Mouse (Mus musculus) hindbrain, postnatal 0 days (tissue): ENCODE results near the gene Manf. TPM values are rescaled to one million over a fixed set of nuclear protein-coding genes. Genes with fewer than 3 reads are reported as not detected.

Experiments
- ATAC-seq: fragments of 200-750 bp; cut with Nextera tagmentation; 2 replicates; pipeline ENCODE4 v1.8.0; 2017; ENCODE audit warnings: mild to moderate bottlenecking, moderate TSS enrichment, moderate library complexity
- DNase-seq: peaks from one replicate; pipeline ENCODE4 v3.0.0-alpha.2; 2015; ENCODE audit warnings: low spot score
- H3K27ac ChIP-seq: fragments of 300-500 bp; sonication (generic); 2 replicates; pipeline ENCODE4 v1.5.1; 2014; ENCODE audit warnings: mild to moderate bottlenecking
- H3K27me3 ChIP-seq: fragments of 300-500 bp; sonication (generic); 2 replicates; pipeline ENCODE4 v1.6.1; 2014; ENCODE audit warnings: low read length, mixed read lengths; ENCODE audit not compliant: insufficient read depth
- H3K36me3 ChIP-seq: fragments of 300-500 bp; sonication (generic); 2 replicates; pipeline ENCODE4 v1.6.1; 2014; ENCODE audit warnings: low read length, mixed read lengths; ENCODE audit not compliant: insufficient read depth
- H3K4me1 ChIP-seq: fragments of 300-500 bp; sonication (generic); 2 replicates; pipeline ENCODE4 v1.6.1; 2014; ENCODE audit warnings: antibody characterized with exemption, low read length, mixed read lengths; ENCODE audit not compliant: insufficient read depth
- H3K4me2 ChIP-seq: fragments of 300-500 bp; sonication (generic); 2 replicates; pipeline ENCODE4 v1.6.1; 2014; ENCODE audit warnings: low read depth, mild to moderate bottlenecking, low read length, moderate library complexity, mixed read lengths
- H3K4me3 ChIP-seq: fragments of 300-500 bp; sonication (generic); 2 replicates; pipeline ENCODE4 v1.5.1; 2014; ENCODE audit warnings: low read length
- H3K9ac ChIP-seq: fragments of 300-500 bp; sonication (generic); replicated peaks from 2 replicates; pipeline ENCODE4 v1.6.1; 2014; ENCODE audit warnings: mild to moderate bottlenecking, low read length, moderate library complexity, mixed read lengths
- H3K9me3 ChIP-seq: fragments of 300-500 bp; sonication (generic); 2 replicates; pipeline ENCODE4 v1.6.1; 2016; ENCODE audit warnings: low read length, mixed read lengths
- CTCF ChIP-seq: IDR thresholded peaks from 2 replicates; pipeline ENCODE4 v1.5.1; 2016; ENCODE audit warnings: antibody characterized with exemption, control low read depth, low read depth
- WGBS: fragments of 180-500 bp; shearing (Covaris S2); extraction: QIAGEN DNeasy Blood & Tissue Kit; methylation state at CpG from one replicate; pipeline ENCODE4 v1.1.7; 2014; 5-methylcytosine and 5-hydroxymethylcytosine counted together
- polyA plus RNA-seq: library from polyadenylated mRNA; unstranded; fragments of >200 nt; fragmentation: Nextera tagmentation; extraction: Ambion mirVana; gene quantifications from 2 replicates; pipeline ENCODE4 v1.2.1, GENCODE M21; 2015
- total RNA-seq: library from RNA; depleted of rRNA; stranded (reverse); fragments of >200 nt; gene quantifications from 2 replicates; pipeline ENCODE4 v1.2.3, GENCODE M21; 2014; rRNA removed

Gene Manf
- total and polyA plus RNA-seq, 2 experiments from 2014 or later = 29.7 to 119 TPM

DNA sequence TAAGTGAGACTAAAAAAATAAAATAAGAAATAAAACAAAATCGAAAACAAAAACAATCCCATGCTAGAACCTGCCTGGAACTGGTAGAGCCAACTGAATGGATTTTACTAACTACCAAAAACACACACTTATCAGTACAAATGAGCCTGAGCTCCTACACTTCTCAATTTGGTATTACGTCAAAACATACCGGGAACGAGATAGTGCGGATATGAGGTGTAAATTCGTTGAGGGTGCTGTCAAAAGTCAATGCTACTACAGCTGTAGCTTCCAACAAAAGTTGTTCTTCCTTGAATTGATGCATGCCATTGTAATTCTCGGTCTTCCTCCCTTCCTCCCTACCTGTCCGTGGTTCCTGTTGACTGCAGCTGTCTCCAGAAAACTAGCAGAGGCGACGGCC lies 102.4 kb downstream of the Manf start:
- H3K4me2 ChIP-seq = peak overlapping the region; percentile 86
- no peaks in the 10 kb centered on the region for H3K36me3 ChIP-seq
- peak overlapping the region; percentile 98 for H3K9ac ChIP-seq
- no peak for ATAC-seq
- H3K4me1 ChIP-seq = no peaks in the 10 kb centered on the region; the same call in 1 of the 2 replicates
- H3K27ac ChIP-seq = peak overlapping the region; percentile 93
- 11% methylated on average over 10 of the region's 10 CpGs for WGBS
- no peak for TF ChIP-seq CTCF
- H3K9me3 ChIP-seq = no peaks in the 10 kb centered on the region
- DNase-seq = no peak
- no peaks in the 10 kb centered on the region for H3K27me3 ChIP-seq
- peak overlapping the region; percentile 100 for H3K4me3 ChIP-seq

DNA sequence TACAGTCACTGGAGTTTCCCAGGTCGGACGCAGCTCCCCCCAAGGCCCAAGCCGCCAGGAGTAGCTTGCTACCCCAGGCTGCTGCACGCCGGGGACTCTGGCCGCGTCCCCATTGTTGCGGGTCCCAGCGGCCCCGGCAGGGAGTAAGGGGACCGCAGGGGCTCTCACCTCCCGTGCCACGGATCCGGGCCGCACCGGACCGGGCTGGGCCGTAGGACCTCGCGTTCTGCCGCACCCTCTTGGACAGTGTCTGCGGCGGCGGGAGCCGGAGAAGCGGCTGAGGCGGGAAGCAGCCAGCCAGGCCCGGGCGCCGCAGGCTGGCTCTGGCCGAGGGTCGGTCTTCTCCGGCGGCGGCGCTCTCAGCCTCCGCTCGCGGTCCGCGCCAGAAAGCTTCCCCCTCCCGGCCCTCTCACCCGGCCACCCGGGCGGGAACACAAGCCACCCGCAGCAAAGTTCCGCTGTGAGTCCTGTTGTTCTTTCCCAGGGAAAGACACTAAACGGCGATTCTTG lies 102.9 kb downstream of the Manf start, which contains the start of gene Rad54l2:
Gene Rad54l2 (minus strand): TSS at position 383 of the 510 bp plus-strand sequence.
- no peaks in the 10 kb centered on the region; the same call in 1 of the 2 replicates for H3K4me1 ChIP-seq
- TF ChIP-seq CTCF = no peak; the same call in 1 of the 2 replicates
- peak within 1 kb of the TSS; percentile 100 for H3K4me3 ChIP-seq
- DNase-seq (peak; percentile 91), ATAC-seq (peak; percentile 92)
- H3K27me3 ChIP-seq = no peaks in the 10 kb centered on the region
- H3K27ac ChIP-seq = peak within 1 kb of the TSS; percentile 93
- no peaks in the 10 kb centered on the region for H3K9me3 ChIP-seq
- H3K9ac ChIP-seq = peak within 1 kb of the TSS; percentile 98
- under 1% methylated on average over 32 of the region's 49 CpGs for WGBS
- no peaks in the 10 kb centered on the region for H3K36me3 ChIP-seq
- peak within 1 kb of the TSS; percentile 86 for H3K4me2 ChIP-seq

Other genes starting within 250 kb of the Manf start
- gene Grm2, start 235.9 kb downstream of the Manf start, total RNA-seq = 12.2 and 14.3 TPM in 2 replicates
- gene Grm2, start 235.9 kb downstream of the Manf start, polyA plus RNA-seq = 9.8 and 12.0 TPM in 2 replicates
- 91.4 and 107 TPM in 2 replicates for gene Tex264, start 206.1 kb downstream of the Manf start, total RNA-seq
- 86.7 and 91.7 TPM in 2 replicates for gene Tex264, start 206.1 kb downstream of the Manf start, polyA plus RNA-seq
- gene Rad54l2, start 102.8 kb downstream of the Manf start, total RNA-seq = 20.3 and 32.1 TPM in 2 replicates
- 4.6 and 5.4 TPM in 2 replicates for gene Rad54l2, start 102.8 kb downstream of the Manf start, polyA plus RNA-seq
- 18.0 and 18.3 TPM in 2 replicates for gene Dcaf1, start 70.1 kb downstream of the Manf start, total RNA-seq
- gene Dcaf1, start 70.1 kb downstream of the Manf start, polyA plus RNA-seq = 7.1 and 7.4 TPM in 2 replicates
- 74.0 and 86.2 TPM in 2 replicates for gene Rbm15b, start 4.6 kb downstream of the Manf start, total RNA-seq
- 9.3 and 10.1 TPM in 2 replicates for gene Rbm15b, start 4.6 kb downstream of the Manf start, polyA plus RNA-seq